Mouse (Mus musculus): ENCODE measurements around the gene Arhgap17. TPM values are rescaled to one million over a fixed set of nuclear protein-coding genes. Genes with fewer than 3 reads are reported as not detected.

Gene Arhgap17
- polyA plus RNA-seq, 1 experiment from 2014 or later: 28.5 TPM

- Histone ChIP-seq H3K27ac (replicated peaks) (no peak overlapping the region), H3K9me3 (no peaks in the 10 kb centered on the region), H3K4me1 (no peaks in the 10 kb centered on the region), H3K4me3 (no peak overlapping the region), H3K36me3 (replicated peaks) (peaks cover 97% of the 10 kb centered on the region), H3K27me3 (replicated peaks; ENCODE audit: low read depth, poor library complexity, severe bottlenecking) (no peaks in the 10 kb centered on the region)
- 86% methylated on average over 13 of the region's 13 CpGs for WGBS
- no peak for DNase-seq (ENCODE audit: low spot score)
Observed at GRCm38 (mm10) chr7:123322452-123323121, 47.1 kb downstream of the Arhgap17 start.

GRCm38 (mm10) chr7:123312738-123313137 lies 57.0 kb downstream of the Arhgap17 start:
- H3K4me1 ChIP-seq: no peaks in the 10 kb centered on the region
- no peak overlapping the region for H3K27ac ChIP-seq (replicated peaks)
- no peak overlapping the region for H3K4me3 ChIP-seq
- no peak for DNase-seq (ENCODE audit: low spot score)
- H3K27me3 ChIP-seq (replicated peaks; ENCODE audit: low read depth, poor library complexity, severe bottlenecking): no peaks in the 10 kb centered on the region
- H3K36me3 ChIP-seq (replicated peaks): peaks cover 93% of the 10 kb centered on the region
- H3K9me3 ChIP-seq: no peaks in the 10 kb centered on the region
- WGBS: 87% methylated on average over 3 of the region's 3 CpGs

- WGBS: 73% methylated on average over 5 of the region's 5 CpGs
- no peaks in the 10 kb centered on the region for H3K9me3 ChIP-seq
- no peak for DNase-seq (ENCODE audit: low spot score)
- H3K36me3 ChIP-seq (replicated peaks): peaks cover 95% of the 10 kb centered on the region
- H3K4me3 ChIP-seq: no peak overlapping the region
- no peaks in the 10 kb centered on the region for H3K4me1 ChIP-seq
- H3K27me3 ChIP-seq (replicated peaks; ENCODE audit: low read depth, poor library complexity, severe bottlenecking): no peaks in the 10 kb centered on the region
- no peak overlapping the region for H3K27ac ChIP-seq (replicated peaks)
Observed at GRCm38 (mm10) chr7:123311836-123312235, 57.9 kb downstream of the Arhgap17 start.

GRCm38 (mm10) chr7:123307887-123308558 lies 61.7 kb downstream of the Arhgap17 start:
- H3K9me3 ChIP-seq: no peaks in the 10 kb centered on the region
- 97% methylated on average over 4 of the region's 4 CpGs for WGBS
- H3K36me3 ChIP-seq (replicated peaks): peaks cover 98% of the 10 kb centered on the region
- H3K4me1 ChIP-seq: no peaks in the 10 kb centered on the region
- DNase-seq (ENCODE audit: low spot score): no peak
- H3K27ac ChIP-seq (replicated peaks): no peak overlapping the region
- H3K4me3 ChIP-seq: no peak overlapping the region
- no peaks in the 10 kb centered on the region for H3K27me3 ChIP-seq (replicated peaks; ENCODE audit: low read depth, poor library complexity, severe bottlenecking)

- Histone ChIP-seq H3K27me3 (replicated peaks; ENCODE audit: low read depth, poor library complexity, severe bottlenecking) (no peaks in the 10 kb centered on the region), H3K4me1 (no peaks in the 10 kb centered on the region), H3K27ac (replicated peaks) (no peak overlapping the region), H3K9me3 (no peaks in the 10 kb centered on the region), H3K36me3 (replicated peaks) (peaks cover 96% of the 10 kb centered on the region), H3K4me3 (no peak overlapping the region)
- DNase-seq (ENCODE audit: low spot score): no peak
- 94% methylated on average over 8 of the region's 8 CpGs for WGBS
Observed at GRCm38 (mm10) chr7:123307236-123307635, 62.5 kb downstream of the Arhgap17 start.

GRCm38 (mm10) chr7:123305397-123305796 lies 64.3 kb downstream of the Arhgap17 start:
- DNase-seq (ENCODE audit: low spot score): no peak
- 89% methylated on average over 2 of the region's 2 CpGs for WGBS
- no peaks in the 10 kb centered on the region for H3K9me3 ChIP-seq
- H3K27ac ChIP-seq (replicated peaks): no peak overlapping the region
- peaks cover 84% of the 10 kb centered on the region for H3K36me3 ChIP-seq (replicated peaks)
- H3K27me3 ChIP-seq (replicated peaks; ENCODE audit: low read depth, poor library complexity, severe bottlenecking): no peaks in the 10 kb centered on the region
- H3K4me1 ChIP-seq: no peaks in the 10 kb centered on the region
- H3K4me3 ChIP-seq: no peak overlapping the region

GRCm38 (mm10) chr7:123300258-123300657 lies 69.5 kb downstream of the Arhgap17 start:
- Histone ChIP-seq H3K36me3 (replicated peaks) (peaks cover 82% of the 10 kb centered on the region), H3K27ac (replicated peaks) (no peak overlapping the region), H3K4me1 (no peaks in the 10 kb centered on the region), H3K4me3 (no peak overlapping the region), H3K27me3 (replicated peaks; ENCODE audit: low read depth, poor library complexity, severe bottlenecking) (no peaks in the 10 kb centered on the region), H3K9me3 (no peaks in the 10 kb centered on the region)
- WGBS: 85% methylated on average over 3 of the region's 3 CpGs
- no peak for DNase-seq (ENCODE audit: low spot score)

- 79% methylated on average over 3 of the region's 3 CpGs for WGBS
Observed at GRCm38 (mm10) chr7:123298225-123298624, 71.5 kb downstream of the Arhgap17 start.

GRCm38 (mm10) chr7:123296097-123296496 lies 73.6 kb downstream of the Arhgap17 start:
- Histone ChIP-seq H3K4me1 (no peaks in the 10 kb centered on the region), H3K27ac (replicated peaks) (no peak overlapping the region), H3K36me3 (replicated peaks) (peaks cover 95% of the 10 kb centered on the region), H3K27me3 (replicated peaks; ENCODE audit: low read depth, poor library complexity, severe bottlenecking) (no peaks in the 10 kb centered on the region), H3K9me3 (no peaks in the 10 kb centered on the region), H3K4me3 (no peak overlapping the region)
- DNase-seq (ENCODE audit: low spot score): no peak
- 89% methylated on average over 6 of the region's 6 CpGs for WGBS

More at GRCm38 (mm10) chr7:123298225-123298624, 71.5 kb downstream of the Arhgap17 start:
- no peak overlapping the region for H3K4me3 ChIP-seq
- DNase-seq (ENCODE audit: low spot score): no peak
- H3K36me3 ChIP-seq (replicated peaks): peaks cover 83% of the 10 kb centered on the region
- no peaks in the 10 kb centered on the region for H3K4me1 ChIP-seq
- H3K9me3 ChIP-seq: no peaks in the 10 kb centered on the region
- no peaks in the 10 kb centered on the region for H3K27me3 ChIP-seq (replicated peaks; ENCODE audit: low read depth, poor library complexity, severe bottlenecking)
- H3K27ac ChIP-seq (replicated peaks): no peak overlapping the region

GRCm38 (mm10) chr7:123295423-123295822 lies 74.3 kb downstream of the Arhgap17 start:
- no peak for DNase-seq (ENCODE audit: low spot score)
- Histone ChIP-seq H3K27me3 (replicated peaks; ENCODE audit: low read depth, poor library complexity, severe bottlenecking) (no peaks in the 10 kb centered on the region), H3K9me3 (no peaks in the 10 kb centered on the region), H3K27ac (replicated peaks) (no peak overlapping the region), H3K4me1 (no peaks in the 10 kb centered on the region), H3K36me3 (replicated peaks) (peaks cover 96% of the 10 kb centered on the region), H3K4me3 (no peak overlapping the region)
- WGBS: 87% methylated on average over 7 of the region's 7 CpGs

- no peak for DNase-seq (ENCODE audit: low spot score)
- H3K27me3 ChIP-seq (replicated peaks; ENCODE audit: low read depth, poor library complexity, severe bottlenecking): no peaks in the 10 kb centered on the region
- WGBS: 92% methylated on average over 7 of the region's 7 CpGs
- no peaks in the 10 kb centered on the region for H3K4me1 ChIP-seq
- H3K36me3 ChIP-seq (replicated peaks): peaks cover 96% of the 10 kb centered on the region
- no peak overlapping the region for H3K27ac ChIP-seq (replicated peaks)
- H3K9me3 ChIP-seq: no peaks in the 10 kb centered on the region
- no peak overlapping the region for H3K4me3 ChIP-seq
Observed at GRCm38 (mm10) chr7:123293898-123294297, 75.8 kb downstream of the Arhgap17 start.

- 90% methylated on average over 8 of the region's 8 CpGs for WGBS
- no peak overlapping the region for H3K27ac ChIP-seq (replicated peaks)
- no peaks in the 10 kb centered on the region for H3K4me1 ChIP-seq
- no peak overlapping the region for H3K4me3 ChIP-seq
- H3K36me3 ChIP-seq (replicated peaks): peaks cover 98% of the 10 kb centered on the region
- H3K9me3 ChIP-seq: no peaks in the 10 kb centered on the region
- no peaks in the 10 kb centered on the region for H3K27me3 ChIP-seq (replicated peaks; ENCODE audit: low read depth, poor library complexity, severe bottlenecking)
- no peak for DNase-seq (ENCODE audit: low spot score)
Observed at GRCm38 (mm10) chr7:123291942-123292341, 77.8 kb downstream of the Arhgap17 start.

GRCm38 (mm10) chr7:123289176-123289575 lies 80.5 kb downstream of the Arhgap17 start:
- Histone ChIP-seq H3K27me3 (replicated peaks; ENCODE audit: low read depth, poor library complexity, severe bottlenecking) (no peaks in the 10 kb centered on the region), H3K27ac (replicated peaks) (no peak overlapping the region), H3K36me3 (replicated peaks) (peaks cover 97% of the 10 kb centered on the region), H3K9me3 (no peaks in the 10 kb centered on the region), H3K4me1 (no peaks in the 10 kb centered on the region), H3K4me3 (no peak overlapping the region)
- WGBS: 81% methylated on average over 4 of the region's 4 CpGs
- DNase-seq (ENCODE audit: low spot score): no peak

All from embryonic facial prominence, embryonic 10.5 days (tissue).